Mouse (Mus musculus) liver, postnatal 0 days (tissue): Measurements from ENCODE around the gene Pifo. TPM values are rescaled to one million over a fixed set of nuclear protein-coding genes. Genes with fewer than 3 reads are reported as not detected.

Experiments
- ATAC-seq: fragments of 200-750 bp; cut with Nextera tagmentation; 2 replicates; pipeline ENCODE4 v1.8.0; 2017; ENCODE audit warnings: mild to moderate bottlenecking, moderate library complexity
- DNase-seq: peaks from one replicate; pipeline ENCODE4 v3.0.0-alpha.2; 2016
- H3K27ac ChIP-seq: fragments of 300-500 bp; sonication (generic); 2 replicates; pipeline ENCODE4 v1.5.1; 2014; ENCODE audit warnings: antibody characterized with exemption, moderate library complexity, mild to moderate bottlenecking, low read depth
- H3K27me3 ChIP-seq: fragments of 300-500 bp; sonication (generic); 2 replicates; pipeline ENCODE4 v1.6.1; 2014; ENCODE audit warnings: low read length, control low read depth, mixed read lengths; ENCODE audit not compliant: insufficient read depth
- H3K36me3 ChIP-seq: fragments of 300-500 bp; sonication (generic); replicated peaks from 2 replicates; pipeline ENCODE4 v1.6.1; 2014; ENCODE audit warnings: mild to moderate bottlenecking, control low read depth, low read length, moderate library complexity, mixed read lengths; ENCODE audit not compliant: insufficient read depth
- H3K4me1 ChIP-seq: fragments of 300-500 bp; sonication (generic); 2 replicates; pipeline ENCODE4 v1.6.1; 2014; ENCODE audit warnings: antibody characterized with exemption, mild to moderate bottlenecking, control low read depth; ENCODE audit not compliant: insufficient read depth
- H3K4me2 ChIP-seq: fragments of 300-500 bp; sonication (generic); 2 replicates; pipeline ENCODE4 v1.6.1; 2014; ENCODE audit warnings: low read depth, mild to moderate bottlenecking, low read length, moderate library complexity, mixed read lengths
- H3K4me3 ChIP-seq: fragments of 300-500 bp; sonication (generic); 2 replicates; pipeline ENCODE4 v1.5.1; 2014; ENCODE audit warnings: low read depth, low read length
- H3K9ac ChIP-seq: fragments of 300-500 bp; sonication (generic); replicated peaks from 2 replicates; pipeline ENCODE4 v1.6.1; 2014; ENCODE audit warnings: mild to moderate bottlenecking, moderate library complexity
- H3K9me3 ChIP-seq: fragments of 300-500 bp; sonication (generic); 2 replicates; pipeline ENCODE4 v1.6.1; 2016; ENCODE audit warnings: mild to moderate bottlenecking, control low read depth, low read length, mixed read lengths
- CTCF ChIP-seq: sonication (generic); IDR thresholded peaks from 2 replicates; pipeline ENCODE4 v1.5.1; 2016; ENCODE audit warnings: antibody characterized with exemption, low read depth
- EP300 ChIP-seq: IDR thresholded peaks from 2 replicates; pipeline ENCODE4 v1.6.1; 2016; ENCODE audit warnings: antibody characterized with exemption, low read depth, mild to moderate bottlenecking
- WGBS: fragments of 180-500 bp; shearing (Covaris S2); extraction: QIAGEN DNeasy Blood & Tissue Kit; methylation state at CpG from one replicate; pipeline ENCODE4 v1.1.7; 2014; ENCODE audit not compliant: insufficient replicate concordance; 5-methylcytosine and 5-hydroxymethylcytosine counted together
- polyA plus RNA-seq: library from polyadenylated mRNA; unstranded; fragments of >200 nt; fragmentation: Nextera tagmentation; extraction: Ambion mirVana; gene quantifications from 2 replicates; pipeline ENCODE4 v1.2.1, GENCODE M21; 2015

Pifo gene
- polyA plus RNA-seq, 1 experiment from 2014 or later = not detected

- H3K9me3 ChIP-seq = no peaks in the 10 kb centered on the region
- WGBS = under 1% methylated on average over 52 of the region's 52 CpGs
- DNase-seq = peak; percentile 99
- peak within 1 kb of the TSS; percentile 79 for H3K4me3 ChIP-seq
- no peak for TF ChIP-seq CTCF
- peak; percentile 98 for TF ChIP-seq EP300
- H3K9ac ChIP-seq = peak within 1 kb of the TSS; percentile 94
- peak within 1 kb of the TSS; percentile 99 for H3K27ac ChIP-seq
- peak within 1 kb of the TSS; percentile 99 for H3K4me2 ChIP-seq
- peak; percentile 96 for ATAC-seq
- H3K4me1 ChIP-seq = peaks cover 22% of the 10 kb centered on the region
- H3K27me3 ChIP-seq = no peaks in the 10 kb centered on the region
- H3K36me3 ChIP-seq = peaks cover 42% of the 10 kb centered on the region
Measured at GRCm38 (mm10) chr3:105958974-105959580, 55.4 kb downstream of the Pifo start, which contains the start of gene Wdr77. TSS of gene Wdr77 (plus strand) at chr3:105959369.

- Histone ChIP-seq H3K4me1 (peaks cover 22% of the 10 kb centered on the region), H3K9ac (peak overlapping the region; percentile 94), H3K36me3 (peaks cover 44% of the 10 kb centered on the region), H3K4me3 (peak overlapping the region; percentile 79), H3K9me3 (no peaks in the 10 kb centered on the region), H3K27me3 (no peaks in the 10 kb centered on the region), H3K4me2 (peak overlapping the region; percentile 99), H3K27ac (peak overlapping the region; percentile 99)
- ATAC-seq (no peak), DNase-seq (no peak)
- no peak for TF ChIP-seq CTCF
- no peak for TF ChIP-seq EP300
- WGBS = 34% methylated on average over 5 of the region's 5 CpGs
Measured at GRCm38 (mm10) chr3:105958204-105958603, 56.2 kb downstream of the Pifo start.

GRCm38 (mm10) chr3:105957235-105957634 is 57.2 kb downstream of the Pifo start:
- Histone ChIP-seq H3K9me3 (no peaks in the 10 kb centered on the region), H3K27me3 (no peaks in the 10 kb centered on the region), H3K9ac (peak overlapping the region; percentile 94), H3K36me3 (peaks cover 45% of the 10 kb centered on the region), H3K27ac (no peak overlapping the region), H3K4me2 (peak overlapping the region; percentile 99), H3K4me1 (peaks cover 22% of the 10 kb centered on the region), H3K4me3 (peak overlapping the region; percentile 79; the same call in 1 of the 2 replicates)
- no peak for ATAC-seq
- no peak for DNase-seq
- WGBS = 86% methylated on average over 1 of the region's 1 CpGs
- no peak; the same call in none of the 2 replicates for TF ChIP-seq CTCF
- TF ChIP-seq EP300 = no peak

- Histone ChIP-seq H3K9me3 (no peaks in the 10 kb centered on the region), H3K4me2 (no peak overlapping the region), H3K27ac (no peak overlapping the region), H3K36me3 (peaks cover 79% of the 10 kb centered on the region), H3K4me1 (peaks cover 2% of the 10 kb centered on the region; the same call in 1 of the 2 replicates), H3K9ac (no peak overlapping the region), H3K27me3 (no peaks in the 10 kb centered on the region), H3K4me3 (no peak overlapping the region)
- 94% methylated on average over 7 of the region's 7 CpGs for WGBS
- DNase-seq (no peak), ATAC-seq (no peak)
- TF ChIP-seq EP300 (no peak), CTCF (no peak)
Measured at GRCm38 (mm10) chr3:105951348-105951747, 63.1 kb downstream of the Pifo start.

Other genes with a start within 250 kb of the Pifo start
- gene Rap1a, start 213.3 kb downstream of the Pifo start, polyA plus RNA-seq = 89.0 and 93.3 TPM in 2 replicates
- 0.62 and 0.92 TPM in 2 replicates for gene Adora3, start 143.8 kb downstream of the Pifo start, polyA plus RNA-seq
- 0.13 TPM in 1 of 2 replicates, not detected in the other for gene Tmigd3, start 143.7 kb downstream of the Pifo start, polyA plus RNA-seq
- gene I830077J02Rik, start 82.0 kb downstream of the Pifo start, polyA plus RNA-seq = 3.9 and 5.4 TPM in 2 replicates
- gene Wdr77, start 55.3 kb downstream of the Pifo start, polyA plus RNA-seq = 28.9 and 32.4 TPM in 2 replicates
- gene Atp5f1, start 54.5 kb downstream of the Pifo start, polyA plus RNA-seq = 436 and 461 TPM in 2 replicates
- 0.28 and 0.40 TPM in 2 replicates for gene Ovgp1, start 40.9 kb downstream of the Pifo start, polyA plus RNA-seq
- 0.33 and 0.38 TPM in 2 replicates for gene Chil5, start 18.2 kb upstream of the Pifo start, polyA plus RNA-seq
- gene Chia1, start 98.6 kb upstream of the Pifo start, polyA plus RNA-seq = not detected in 2 replicates
- gene Chil3, start 152.9 kb upstream of the Pifo start, polyA plus RNA-seq = 103 and 110 TPM in 2 replicates
- not detected in 2 replicates for gene Chil4, start 204.9 kb upstream of the Pifo start, polyA plus RNA-seq